Mouse (Mus musculus): ENCODE results near the gene Smim6.

DNA sequence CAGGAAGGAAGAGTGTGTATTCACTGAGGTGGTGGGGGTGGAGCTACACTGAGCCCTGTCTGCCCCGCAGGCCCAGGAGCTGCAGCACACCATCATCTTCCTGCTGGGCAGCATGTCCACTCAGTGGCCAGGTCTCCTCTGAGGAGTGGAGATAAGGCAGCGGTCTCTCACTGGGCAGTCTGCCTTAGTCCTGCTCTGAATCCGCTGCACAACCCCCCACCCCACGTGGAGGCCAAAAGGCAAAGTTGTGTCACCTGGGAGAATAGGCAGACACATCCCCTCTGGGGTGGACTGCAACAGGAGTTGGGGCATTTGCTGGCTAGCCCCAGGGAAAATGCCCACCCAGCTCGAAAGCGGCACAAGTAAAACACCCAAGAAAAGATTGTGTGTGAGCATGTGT, 19.6 kb upstream of the Smim6 start:
- no peak for TF ChIP-seq CTCF (IDR thresholded peaks at IDR 0.05; ENCODE audit: low read depth)
- TF ChIP-seq EP300 (optimal IDR thresholded peaks at IDR 0.05): no peak

All from stomach, postnatal 0 days (tissue).